Mouse (Mus musculus) limb, embryonic 13.5 days (tissue): ENCODE results near the gene Chtf18. TPM values are rescaled to one million over a fixed set of nuclear protein-coding genes. Genes with fewer than 3 reads are reported as not detected.
"Not testable (repeated sequence)": the region's sequence is repeated elsewhere in the genome, so short reads cannot be mapped to it uniquely, and the experiment has no call there.

Source experiments
- ATAC-seq: fragments of 200-750 bp; cut with Nextera tagmentation; 2 replicates; pipeline ENCODE4 v1.8.0; 2017; ENCODE audit warnings: low read depth, moderate number of reproducible peaks, moderate TSS enrichment; ENCODE audit not compliant: low FRiP score
- H3K27ac ChIP-seq: fragments of 300-500 bp; sonication (generic); 2 replicates; pipeline ENCODE4 v1.5.1; 2015; ENCODE audit warnings: inconsistent platforms, mild to moderate bottlenecking, moderate library complexity
- H3K27me3 ChIP-seq: fragments of 300-500 bp; sonication (generic); 2 replicates; pipeline ENCODE4 v1.6.1; 2015; ENCODE audit warnings: mild to moderate bottlenecking, inconsistent platforms
- H3K36me3 ChIP-seq: fragments of 300-500 bp; sonication (generic); 2 replicates; pipeline ENCODE4 v1.6.1; 2015; ENCODE audit warnings: inconsistent platforms, mild to moderate bottlenecking, moderate library complexity
- H3K4me1 ChIP-seq: fragments of 300-500 bp; sonication (generic); 2 replicates; pipeline ENCODE4 v1.6.1; 2015; ENCODE audit warnings: inconsistent platforms
- H3K4me2 ChIP-seq: fragments of 300-500 bp; sonication (generic); replicated peaks from 2 replicates; pipeline ENCODE4 v1.6.1; 2015; ENCODE audit warnings: inconsistent platforms, mild to moderate bottlenecking, moderate library complexity
- H3K4me3 ChIP-seq: fragments of 300-500 bp; sonication (generic); 2 replicates; pipeline ENCODE4 v1.5.1; 2015; ENCODE audit warnings: moderate library complexity, mild to moderate bottlenecking, inconsistent platforms
- H3K9ac ChIP-seq: fragments of 300-500 bp; sonication (generic); 2 replicates; pipeline ENCODE4 v1.6.1; 2015; ENCODE audit warnings: mild to moderate bottlenecking, inconsistent platforms
- H3K9me3 ChIP-seq: fragments of 300-500 bp; sonication (generic); 2 replicates; pipeline ENCODE4 v1.6.1; 2016; ENCODE audit warnings: inconsistent platforms
- WGBS: fragments of 180-500 bp; shearing (Covaris S2); methylation state at CpG from one replicate; pipeline ENCODE4 v1.1.7; 2015; 5-methylcytosine and 5-hydroxymethylcytosine counted together
- polyA plus RNA-seq: library from polyadenylated mRNA; unstranded; fragments of >200 nt; fragmentation: Nextera tagmentation; extraction: Ambion mirVana; gene quantifications from 2 replicates; pipeline ENCODE4 v1.2.1, GENCODE M21; 2015

Chtf18 gene
- polyA plus RNA-seq, 1 experiment from 2014 or later = 32.2 TPM

DNA sequence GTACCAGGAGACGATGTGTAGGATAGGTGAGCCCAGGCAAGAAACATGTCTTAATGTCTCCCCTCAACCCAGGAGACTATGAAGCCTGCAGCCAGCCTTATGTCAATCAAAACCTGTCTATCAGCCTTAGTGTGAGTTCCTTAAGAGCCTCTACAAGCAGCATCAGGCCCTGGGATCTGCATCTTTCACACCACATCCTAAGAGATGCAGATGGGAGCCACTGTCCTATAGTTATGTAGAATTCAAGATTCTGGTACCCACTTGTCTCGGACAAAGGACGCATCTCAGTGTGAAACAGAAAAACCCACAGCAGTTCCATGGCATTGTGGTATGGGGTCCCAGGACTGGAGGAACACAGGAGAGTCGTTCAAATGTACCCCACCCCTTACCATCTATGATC, 27.9 kb upstream of the Chtf18 start:
- ATAC-seq = no peak
- H3K27ac ChIP-seq = no peak overlapping the region
- no peak overlapping the region for H3K4me2 ChIP-seq
- H3K36me3 ChIP-seq = no peaks in the 10 kb centered on the region
- peaks cover 6% of the 10 kb centered on the region; the same call in 1 of the 2 replicates for H3K4me1 ChIP-seq
- no peak overlapping the region for H3K4me3 ChIP-seq
- no peaks in the 10 kb centered on the region for H3K9me3 ChIP-seq
- no peak overlapping the region for H3K9ac ChIP-seq
- H3K27me3 ChIP-seq = no peaks in the 10 kb centered on the region
- WGBS = 81% methylated on average over 4 of the region's 4 CpGs

GRCm38 (mm10) chr17:25754241-25754640, 27.0 kb upstream of the Chtf18 start, which contains the start of gene Msln:
Msln (minus strand) TSS chr17:25754378.
- Histone ChIP-seq H3K27ac (no peak within 1 kb of the TSS), H3K4me2 (no peak within 1 kb of the TSS), H3K9me3 (no peaks in the 10 kb centered on the region), H3K27me3 (no peaks in the 10 kb centered on the region), H3K9ac (no peak within 1 kb of the TSS), H3K4me1 (peaks cover 6% of the 10 kb centered on the region; the same call in 1 of the 2 replicates), H3K4me3 (no peak within 1 kb of the TSS), H3K36me3 (no peaks in the 10 kb centered on the region)
- no peak for ATAC-seq
- 89% methylated on average over 9 of the region's 9 CpGs for WGBS

GRCm38 (mm10) chr17:25751446-25751845, 24.2 kb upstream of the Chtf18 start:
- Histone ChIP-seq H3K4me3 (no peak overlapping the region), H3K4me2 (no peak overlapping the region), H3K9ac (0 out of 2 replicates have a peak overlapping the region, but pooled peaks have one; percentile 19), H3K36me3 (no peaks in the 10 kb centered on the region), H3K27ac (no peak overlapping the region), H3K4me1 (peaks cover 6% of the 10 kb centered on the region; the same call in 1 of the 2 replicates), H3K27me3 (no peaks in the 10 kb centered on the region), H3K9me3 (no peaks in the 10 kb centered on the region)
- no peak for ATAC-seq
- 48% methylated on average over 5 of the region's 5 CpGs for whole genome bisulfite sequencing

- Histone ChIP-seq H3K4me2 (no peak overlapping the region), H3K4me1 (peaks cover 6% of the 10 kb centered on the region; the same call in 1 of the 2 replicates), H3K27me3 (no peaks in the 10 kb centered on the region), H3K27ac (no peak overlapping the region), H3K4me3 (no peak overlapping the region), H3K36me3 (no peaks in the 10 kb centered on the region), H3K9me3 (no peaks in the 10 kb centered on the region), H3K9ac (no peak overlapping the region)
- WGBS = 79% methylated on average over 6 of the region's 6 CpGs
- no peak for ATAC-seq
These were observed 22.1 kb upstream of the Chtf18 start for GRCm38 (mm10) chr17:25749314-25749713.

DNA sequence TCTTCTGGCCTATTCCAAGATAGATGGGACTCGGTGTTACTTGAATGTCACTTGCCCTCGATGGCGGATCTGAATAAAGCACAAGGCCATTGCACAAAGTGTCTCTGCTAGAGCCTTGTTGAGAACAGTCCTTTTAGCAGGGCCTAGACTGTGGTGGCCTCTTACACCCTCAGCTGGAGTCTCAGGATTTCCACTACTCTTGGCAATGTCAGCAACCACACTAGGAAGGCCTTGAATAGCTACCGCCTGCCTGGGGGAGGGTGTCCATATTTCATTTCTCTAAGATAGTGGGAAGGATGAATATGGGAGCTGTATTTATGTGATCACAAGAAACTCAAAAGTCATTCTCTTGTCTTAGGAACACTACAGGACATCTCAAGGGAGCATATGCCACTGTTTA, 21.0 kb upstream of the Chtf18 start:
- WGBS = 94% methylated on average over 4 of the region's 4 CpGs
- H3K9ac ChIP-seq = no peak overlapping the region
- no peaks in the 10 kb centered on the region for H3K27me3 ChIP-seq

GRCm38 (mm10) chr17:25744311-25744710, 17.1 kb upstream of the Chtf18 start:
- Histone ChIP-seq H3K4me2 (no peak overlapping the region), H3K4me1 (no peaks in the 10 kb centered on the region), H3K4me3 (no peak overlapping the region), H3K36me3 (no peaks in the 10 kb centered on the region), H3K27me3 (no peaks in the 10 kb centered on the region), H3K9ac (no peak overlapping the region), H3K27ac (no peak overlapping the region), H3K9me3 (no peaks in the 10 kb centered on the region)
- ATAC-seq = no peak
- 77% methylated on average over 10 of the region's 10 CpGs for WGBS

More for the DNA sequence above, 21.0 kb upstream of the Chtf18 start:
- peaks cover 6% of the 10 kb centered on the region; the same call in 1 of the 2 replicates for H3K4me1 ChIP-seq
- H3K9me3 ChIP-seq = no peaks in the 10 kb centered on the region
- H3K4me3 ChIP-seq = no peak overlapping the region
- H3K27ac ChIP-seq = no peak overlapping the region
- no peaks in the 10 kb centered on the region for H3K36me3 ChIP-seq
- no peak for ATAC-seq
- no peak overlapping the region for H3K4me2 ChIP-seq

- no peaks in the 10 kb centered on the region for H3K9me3 ChIP-seq
- no peak overlapping the region for H3K4me2 ChIP-seq
- H3K4me1 ChIP-seq = no peaks in the 10 kb centered on the region
- H3K36me3 ChIP-seq = no peaks in the 10 kb centered on the region
- no peak overlapping the region for H3K27ac ChIP-seq
- 93% methylated on average over 9 of the region's 9 CpGs for WGBS
- no peak overlapping the region for H3K4me3 ChIP-seq
- no peaks in the 10 kb centered on the region for H3K27me3 ChIP-seq
- no peak overlapping the region for H3K9ac ChIP-seq
- no peak for ATAC-seq
These were observed 16.6 kb upstream of the Chtf18 start for GRCm38 (mm10) chr17:25743831-25744230.

DNA sequence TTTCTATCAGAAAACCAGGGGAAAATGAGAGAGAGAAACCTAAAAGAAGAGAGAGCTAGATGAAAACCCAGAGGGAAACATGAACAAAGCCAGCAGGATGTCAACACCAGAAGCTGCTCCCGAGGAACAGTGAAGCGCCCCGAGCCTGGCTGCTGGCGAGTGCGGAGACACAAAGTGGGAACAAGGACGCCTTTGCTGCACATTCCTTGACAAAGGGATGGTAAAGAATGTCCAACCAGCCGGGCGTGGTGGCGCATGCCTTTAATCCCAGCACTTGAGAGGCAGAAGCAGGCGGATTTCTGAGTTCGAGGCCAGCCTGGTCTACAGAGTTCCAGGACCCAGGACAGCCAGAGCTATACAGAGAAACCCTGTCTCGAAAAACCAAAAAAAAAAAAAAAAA, 14.3 kb upstream of the Chtf18 start:
- not testable (repeated sequence) for H3K4me1 ChIP-seq, H3K9ac ChIP-seq, H3K9me3 ChIP-seq, H3K27me3 ChIP-seq, H3K4me2 ChIP-seq, ATAC-seq, H3K36me3 ChIP-seq, H3K27ac ChIP-seq, H3K4me3 ChIP-seq
- WGBS = 71% methylated on average over 12 of the region's 12 CpGs

DNA sequence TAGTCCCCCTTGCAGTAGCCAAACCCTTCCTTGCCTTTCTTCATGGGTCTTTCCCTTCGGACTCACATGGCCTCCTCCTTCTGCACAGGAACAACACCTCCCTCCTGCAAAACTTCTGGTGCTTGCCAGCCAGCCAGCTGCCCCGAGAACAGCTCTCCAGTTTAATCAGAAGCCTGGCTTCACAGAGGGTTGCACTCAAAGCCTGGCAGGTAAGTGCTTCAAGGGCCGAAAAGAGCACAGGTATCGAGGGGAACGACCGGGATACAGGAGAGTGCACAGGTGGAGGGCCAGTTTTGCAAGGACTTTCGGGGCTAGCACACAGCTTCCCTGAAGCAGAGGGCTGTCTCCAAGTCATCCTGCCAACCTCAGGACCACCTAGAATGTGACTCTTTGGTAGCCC, 11.6 kb upstream of the Chtf18 start:
- H3K4me3 ChIP-seq = no peak overlapping the region
- no peaks in the 10 kb centered on the region for H3K36me3 ChIP-seq
- H3K27me3 ChIP-seq = no peaks in the 10 kb centered on the region
- no peak overlapping the region for H3K27ac ChIP-seq
- WGBS = 76% methylated on average over 7 of the region's 7 CpGs
- no peaks in the 10 kb centered on the region for H3K9me3 ChIP-seq
- ATAC-seq = no peak
- H3K4me2 ChIP-seq = no peak overlapping the region
- H3K9ac ChIP-seq = no peak overlapping the region
- no peaks in the 10 kb centered on the region for H3K4me1 ChIP-seq

- no peaks in the 10 kb centered on the region for H3K4me1 ChIP-seq
- no peaks in the 10 kb centered on the region for H3K9me3 ChIP-seq
- H3K9ac ChIP-seq = 0 out of 2 replicates have a peak within 1 kb of the TSS, but pooled peaks have one; percentile 19
- WGBS = 79% methylated on average over 3 of the region's 3 CpGs
- H3K27me3 ChIP-seq = no peaks in the 10 kb centered on the region
- H3K27ac ChIP-seq = no peak within 1 kb of the TSS
- H3K4me3 ChIP-seq = no peak within 1 kb of the TSS
- H3K36me3 ChIP-seq = peaks cover 8% of the 10 kb centered on the region
- no peak for ATAC-seq
- H3K4me2 ChIP-seq = no peak within 1 kb of the TSS
These were observed 8.5 kb upstream of the Chtf18 start, which contains the start of gene Mslnl for GRCm38 (mm10) chr17:25735745-25736144. Mslnl (plus strand) TSS chr17:25736042.

DNA sequence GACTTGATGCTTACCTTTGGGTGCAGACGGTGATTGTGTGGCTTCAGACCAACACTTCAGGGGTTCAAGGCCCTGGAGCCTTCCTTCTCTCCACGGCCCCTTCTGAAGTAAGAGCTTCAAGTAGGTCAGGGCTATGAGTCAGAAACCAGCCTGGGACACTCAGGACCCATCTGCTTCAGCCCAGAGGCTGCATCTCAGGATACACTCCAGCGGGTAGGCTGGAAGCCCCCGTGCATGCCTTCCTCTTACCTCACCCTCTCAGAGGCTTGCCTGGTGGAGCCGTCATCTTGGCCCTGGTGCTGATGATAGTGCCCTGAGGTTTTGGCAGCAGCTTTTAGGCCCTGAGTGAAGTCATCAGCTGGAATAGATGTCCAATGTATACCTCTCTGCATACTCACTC, 8.0 kb upstream of the Chtf18 start:
- Histone ChIP-seq H3K9ac (0 out of 2 replicates have a peak overlapping the region, but pooled peaks have one; percentile 19), H3K4me1 (no peaks in the 10 kb centered on the region), H3K36me3 (peaks cover 13% of the 10 kb centered on the region), H3K27ac (no peak overlapping the region), H3K9me3 (no peaks in the 10 kb centered on the region), H3K4me2 (no peak overlapping the region), H3K4me3 (no peak overlapping the region), H3K27me3 (no peaks in the 10 kb centered on the region)
- WGBS = 82% methylated on average over 5 of the region's 5 CpGs
- ATAC-seq = no peak

DNA sequence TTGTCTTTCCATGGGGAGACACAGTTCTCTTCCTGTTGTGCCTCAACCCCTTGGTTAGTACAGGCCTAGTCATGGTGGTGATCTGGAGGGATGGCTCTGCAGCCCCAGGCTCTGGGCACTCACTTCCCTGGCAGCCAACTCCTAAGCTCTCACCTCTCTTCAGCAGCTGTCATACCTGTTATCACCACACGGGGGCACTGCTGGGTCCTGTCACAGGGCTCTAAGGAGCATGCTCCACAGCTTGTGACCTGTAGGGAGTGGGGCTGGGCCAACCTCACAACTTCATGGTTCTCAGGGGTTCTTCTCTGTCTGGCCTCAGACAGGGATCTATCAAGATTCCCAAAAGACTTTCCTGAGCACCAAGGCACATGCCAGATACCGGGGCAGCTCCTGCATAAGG, 4.9 kb upstream of the Chtf18 start:
- Histone ChIP-seq H3K4me3 (no peak overlapping the region), H3K4me2 (no peak overlapping the region), H3K27ac (no peak overlapping the region), H3K4me1 (peaks cover 13% of the 10 kb centered on the region), H3K9ac (no peak overlapping the region), H3K36me3 (peaks cover 27% of the 10 kb centered on the region), H3K27me3 (no peaks in the 10 kb centered on the region), H3K9me3 (no peaks in the 10 kb centered on the region)
- 14% methylated on average over 2 of the region's 2 CpGs for WGBS
- ATAC-seq = no peak

- no peak for ATAC-seq
- Histone ChIP-seq H3K9ac (peak overlapping the region; percentile 87), H3K9me3 (no peaks in the 10 kb centered on the region), H3K4me2 (peak overlapping the region; percentile 92), H3K4me1 (peaks cover 23% of the 10 kb centered on the region), H3K27me3 (no peaks in the 10 kb centered on the region), H3K36me3 (peaks cover 49% of the 10 kb centered on the region), H3K27ac (no peak overlapping the region), H3K4me3 (peak overlapping the region; percentile 69)
- 27% methylated on average over 4 of the region's 4 CpGs for WGBS
These were observed 721 bp upstream of the Chtf18 start for GRCm38 (mm10) chr17:25728009-25728270.
